In genomic region chr5:144098640-144098929, GRCm38 (mm10) we compare ENCODE assay signal across 18 mouse cellular contexts. TPM values are rescaled to one million over a fixed set of nuclear protein-coding genes. Genes with fewer than 3 reads are reported as not detected.
DNase-seq lines count a peak whose midpoint lies in the region; ATAC-seq lines count a peak whose summit lies in the region.
"Had no signal": no experiment of that assay in that cellular context is flagged by ENCODE, and none has a peak within 500 bp of the region (broad histone marks: within the 10 kb centered on the region; RNA-seq: fewer than 3 reads in every experiment).

No protein-coding gene starts in this region.

- no peaks in the 10 kb centered on the region for H3K9me3 ChIP-seq in hindbrain, embryonic 12.5 days (replicated peaks)
- H3K9me3 ChIP-seq: liver, embryonic 15.5 days; midbrain, embryonic 10.5 days; neural tube, embryonic 13.5 days had no signal

- no peak overlapping the region for H3K4me2 ChIP-seq in hindbrain, embryonic 12.5 days (replicated peaks)
- H3K4me2 ChIP-seq: liver, embryonic 15.5 days; neural tube, embryonic 13.5 days had no signal

- no peaks in the 10 kb centered on the region for H3K36me3 ChIP-seq in hindbrain, embryonic 12.5 days
- H3K36me3 ChIP-seq: liver, embryonic 15.5 days; midbrain, embryonic 10.5 days; neural tube, embryonic 13.5 days had no signal

- 40% methylated on average over 8 of the region's 8 CpGs for WGBS in hindbrain, embryonic 12.5 days

- peak; percentile 8 for DNase-seq in embryo, embryonic 10.5 days (ENCODE audit: low spot score)
- DNase-seq in embryo, embryonic 11 days, result no peak
- peak; percentile 17 for DNase-seq in urinary bladder, postnatal 25 days (ENCODE audit: low spot score)
- DNase-seq in urinary bladder, postnatal 4 days (ENCODE audit: low spot score in 2 of 2), result no peak
- DNase-seq in kidney, postnatal 25 days, result peak; percentile 33 to 60
- DNase-seq in right cerebral cortex, postnatal 36 days (ENCODE audit: low spot score in 2 of 2), result no peak
- no peak for DNase-seq in left cerebral cortex, adult 9 months (ENCODE audit: low spot score in 2 of 2)
- DNase-seq: adrenal gland, postnatal 36 days; cerebellum, adult 2 months; gastrocnemius, postnatal 10 days; heart, adult 2 months; thymus, postnatal 4 days had no signal

- no peak overlapping the region for H3K27ac ChIP-seq in hindbrain, embryonic 12.5 days
- H3K27ac ChIP-seq: heart, adult 2 months; liver, embryonic 15.5 days; midbrain, embryonic 10.5 days; neural tube, embryonic 13.5 days had no signal

- H3K4me3 ChIP-seq in hindbrain, embryonic 12.5 days, result no peak overlapping the region
- H3K4me3 ChIP-seq: heart, adult 2 months; liver, embryonic 15.5 days; midbrain, embryonic 10.5 days; neural tube, embryonic 13.5 days had no signal

- peaks cover 9% of the 10 kb centered on the region for H3K4me1 ChIP-seq in hindbrain, embryonic 12.5 days

- 0 out of 2 replicates have a peak, but pooled peaks cover 4% of the 10 kb centered on the region for H3K27me3 ChIP-seq in hindbrain, embryonic 12.5 days

- H3K9ac ChIP-seq in hindbrain, embryonic 12.5 days, result no peak overlapping the region
- H3K9ac ChIP-seq: liver, embryonic 15.5 days; neural tube, embryonic 13.5 days had no signal

- no peak for ATAC-seq in hindbrain, embryonic 12.5 days (ENCODE audit: low FRiP score)
- ATAC-seq: CD4-positive, CD25-positive, alpha-beta regulatory T cell, adult 4 months; inflammation-experienced regulatory T-cells, adult 6 months had no signal

RNA-seq across cellular contexts. Expression of gene Lmtk2, which starts 1.7 kb away (rescaled TPM):
- polyA plus RNA-seq in hindbrain, embryonic 12.5 days (2016; fragmentation: Nextera tagmentation; extraction: Ambion mirVana), result 8.5 and 10.1 TPM in 2 replicates

Comparison
In these comparisons a context has a peak if more than half of its experiments do, and no peak if none do; other contexts are left out.
1. DNase-seq: peak in embryo, embryonic 10.5 days (single experiment), urinary bladder, postnatal 25 days (single experiment) and kidney, postnatal 25 days (2 of 2); none in embryo, embryonic 11 days (single experiment), urinary bladder, postnatal 4 days (0 of 2), right cerebral cortex, postnatal 36 days (0 of 2) and left cerebral cortex, adult 9 months (0 of 2).